Mouse (Mus musculus) embryo, embryonic 11.5 days (tissue): Measurements from ENCODE around the gene Rab31.
"Not testable (repeated sequence)": the region's sequence is repeated elsewhere in the genome, so short reads cannot be mapped to it uniquely, and the experiment has no call there.

Experiments
- DNase-seq: peaks from one replicate; pipeline ENCODE4 v3.0.0-alpha.2; 2012; ENCODE audit warnings: low read depth, low spot score

The Rab31 gene

GRCm38 (mm10) chr17:65628823-65629532, 143.6 kb downstream of the Rab31 start:
- DNase-seq = not testable (repeated sequence)

- no peak for DNase-seq
These were observed 146.3 kb downstream of the Rab31 start for GRCm38 (mm10) chr17:65626301-65626700.

GRCm38 (mm10) chr17:65625563-65625962, 147.0 kb downstream of the Rab31 start:
- DNase-seq = no peak

GRCm38 (mm10) chr17:65623130-65623529, 149.4 kb downstream of the Rab31 start:
- DNase-seq = no peak

- no peak for DNase-seq
These were observed 154.1 kb downstream of the Rab31 start for GRCm38 (mm10) chr17:65618431-65618830.

GRCm38 (mm10) chr17:65615678-65616077, 156.9 kb downstream of the Rab31 start:
- DNase-seq = no peak

- DNase-seq = no peak
These were observed 158.1 kb downstream of the Rab31 start for GRCm38 (mm10) chr17:65614431-65614830.

- DNase-seq = peak; percentile 95
These were observed 158.8 kb downstream of the Rab31 start, which contains the start of gene Vapa for GRCm38 (mm10) chr17:65613463-65614412. TSS of gene Vapa (minus strand) at chr17:65613555.

GRCm38 (mm10) chr17:65613142-65613462, 159.4 kb downstream of the Rab31 start:
- DNase-seq = no peak

GRCm38 (mm10) chr17:65612391-65613141, 160.0 kb downstream of the Rab31 start:
- peak; percentile 22 for DNase-seq

GRCm38 (mm10) chr17:65611721-65612120, 160.8 kb downstream of the Rab31 start:
- DNase-seq = no peak

GRCm38 (mm10) chr17:65608743-65609142, 163.8 kb downstream of the Rab31 start:
- no peak for DNase-seq

GRCm38 (mm10) chr17:65608312-65608687, 164.3 kb downstream of the Rab31 start:
- no peak for DNase-seq

GRCm38 (mm10) chr17:65607574-65608311, 164.8 kb downstream of the Rab31 start:
- DNase-seq = no peak

- DNase-seq = no peak
These were observed 166.5 kb downstream of the Rab31 start for GRCm38 (mm10) chr17:65606014-65606413.

- no peak for DNase-seq
These were observed 167.7 kb downstream of the Rab31 start for GRCm38 (mm10) chr17:65604892-65605291.

GRCm38 (mm10) chr17:65604315-65604714, 168.2 kb downstream of the Rab31 start:
- DNase-seq = no peak
